Mouse (Mus musculus) thymus, adult 2 months (tissue): ENCODE results near the gene Med7.

Experiments
- CTCF ChIP-seq: fragments of 200-500 bp; IDR thresholded peaks from 2 replicates; pipeline ENCODE4 v1.5.1; 2012; ENCODE audit warnings: mild to moderate bottlenecking, control low read depth, low read length, moderate library complexity, borderline replicate concordance; ENCODE audit not compliant: control insufficient read depth, poor library complexity, insufficient read depth; ENCODE audit errors: extremely low read depth
- POLR2A ChIP-seq: fragments of 200-500 bp; IDR thresholded peaks from 2 replicates; pipeline ENCODE4 v1.6.1; 2012; ENCODE audit warnings: mild to moderate bottlenecking, low read length, control low read depth, moderate library complexity; ENCODE audit not compliant: control insufficient read depth, poor library complexity, insufficient read depth; ENCODE audit errors: extremely low read depth

DNA sequence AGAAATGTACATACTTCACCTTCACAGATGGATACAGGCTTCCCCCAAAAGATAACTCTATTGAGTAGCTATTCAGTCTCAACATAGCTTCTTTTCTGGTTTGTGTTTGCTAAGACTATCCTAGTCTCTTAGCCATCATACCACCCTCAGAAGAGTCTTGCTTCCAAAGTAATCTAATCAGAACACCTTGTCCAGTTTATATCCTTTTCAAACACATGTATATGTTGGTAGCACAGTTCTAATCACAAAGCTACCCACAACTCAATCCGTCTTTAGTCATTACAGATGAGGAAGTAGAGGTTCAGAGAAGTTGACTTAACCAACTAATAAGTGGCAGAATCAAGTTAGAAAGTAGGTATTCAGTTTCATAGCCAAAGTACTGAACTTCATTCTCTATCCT lies 5.0 kb downstream of the Med7 start:
- TF ChIP-seq CTCF (no peak), POLR2A (no peak)
